Mouse (Mus musculus) testis, adult 2 months (tissue): ENCODE results near the gene Ttc28.

Source experiments
- CTCF ChIP-seq: fragments of 200-500 bp; IDR thresholded peaks from 2 replicates; pipeline ENCODE4 v1.5.1; 2012; ENCODE audit warnings: low read depth, mild to moderate bottlenecking, inconsistent platforms, low read length, moderate library complexity; ENCODE audit not compliant: control insufficient read depth, insufficient read depth, insufficient replicate concordance
- POLR2A ChIP-seq: fragments of 200-500 bp; IDR thresholded peaks from 2 replicates; pipeline ENCODE4 v1.6.1; 2012; ENCODE audit warnings: low read depth, mild to moderate bottlenecking, inconsistent platforms, low read length, moderate library complexity; ENCODE audit not compliant: control insufficient read depth

DNA sequence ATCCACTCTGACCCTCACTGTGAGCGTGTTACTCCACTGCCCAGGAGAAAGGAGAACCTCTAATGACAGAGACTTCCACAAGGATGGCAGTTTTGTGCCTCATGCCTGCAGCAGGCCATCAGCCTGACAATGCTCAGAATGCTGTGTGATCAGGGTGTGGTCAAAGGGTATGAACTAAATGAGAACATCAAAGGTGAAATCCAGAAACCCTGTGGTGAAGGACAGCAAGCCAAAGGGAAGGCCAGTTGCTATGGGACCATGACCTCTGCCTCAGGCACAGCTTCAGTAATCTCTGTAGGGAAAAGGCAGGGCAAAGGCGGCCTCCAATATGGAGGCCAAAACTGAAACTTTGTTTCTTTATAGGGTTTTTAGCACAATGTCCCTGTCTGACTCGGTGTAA is 372.5 kb downstream of the Ttc28 start:
- TF ChIP-seq CTCF (no peak), POLR2A (no peak)
